Mouse (Mus musculus) MEL (cell line): ENCODE results near the gene Kcnb1. TPM values are rescaled to one million over a fixed set of nuclear protein-coding genes. Genes with fewer than 3 reads are reported as not detected.

ENCODE experiments used
- DNase-seq: peaks from one replicate; pipeline ENCODE4 v3.0.0; 2011; ENCODE audit warnings: low read depth, low spot score
- H3K27ac ChIP-seq: 2 replicates; pipeline ENCODE4 v1.5.1; 2012; ENCODE audit warnings: low read depth, mild to moderate bottlenecking, control low read depth, low read length, moderate library complexity; ENCODE audit not compliant: control insufficient read depth
- H3K27me3 ChIP-seq, 2 experiments: fragments of 150-350 bp in 1 of 2; sonication (generic) in 1 of 2; 2 replicates each; pipeline ENCODE4 v1.6.1; 2012; ENCODE audit warnings: low read length in 2 of 2, mild to moderate bottlenecking in 2 of 2, improper control_type of control experiment in 1 of 2, moderate library complexity in 1 of 2; ENCODE audit not compliant: insufficient read depth in 2 of 2, control insufficient read depth in 1 of 2
- H3K36me3 ChIP-seq, 2 experiments: 2 replicates each; pipeline ENCODE4 v1.6.1; 2012 to 2014; ENCODE audit warnings: low read length in 2 of 2, improper control_type of control experiment in 1 of 2, inconsistent platforms in 1 of 2, mild to moderate bottlenecking in 1 of 2; ENCODE audit not compliant: insufficient read depth in 2 of 2, control insufficient read depth in 1 of 2
- H3K4me1 ChIP-seq, 2 experiments: fragments of 150-350 bp in 1 of 2; sonication (generic) in 1 of 2; 2 replicates each; pipeline ENCODE4 v1.6.1; 2012; ENCODE audit warnings: low read length in 2 of 2, improper control_type of control experiment in 1 of 2, mild to moderate bottlenecking in 1 of 2; ENCODE audit not compliant: insufficient read depth in 2 of 2, control insufficient read depth in 1 of 2
- H3K4me3 ChIP-seq, 2 experiments: fragments of 150-350 bp in 1 of 2; sonication (generic) in 1 of 2; 2 replicates each; pipeline ENCODE4 v1.5.1; 2012; ENCODE audit warnings: low read depth in 2 of 2, low read length in 2 of 2, mild to moderate bottlenecking in 2 of 2, moderate library complexity in 2 of 2, control low read depth in 1 of 2, improper control_type of control experiment in 1 of 2; ENCODE audit not compliant: control insufficient read depth in 1 of 2, insufficient read depth in 1 of 2
- H3K79me2 ChIP-seq: 2 replicates; pipeline ENCODE4 v1.6.1; 2012; ENCODE audit warnings: mild to moderate bottlenecking, low read length, moderate library complexity; ENCODE audit not compliant: control insufficient read depth, poor library complexity, insufficient read depth
- H3K9ac ChIP-seq: 2 replicates; pipeline ENCODE4 v1.6.1; 2012; ENCODE audit warnings: low read depth, mild to moderate bottlenecking, control low read depth, low read length, moderate library complexity; ENCODE audit not compliant: control insufficient read depth, poor library complexity, severe bottlenecking
- H3K9me3 ChIP-seq: fragments of 150-350 bp; sonication (generic); replicated peaks from 2 replicates; pipeline ENCODE4 v1.6.1; 2012; ENCODE audit warnings: mild to moderate bottlenecking, low read length, improper control_type of control experiment, moderate library complexity; ENCODE audit not compliant: insufficient read depth
- CHD1 ChIP-seq: IDR thresholded peaks from 2 replicates; pipeline ENCODE4 v1.6.1; 2012; ENCODE audit warnings: low read depth, mild to moderate bottlenecking, inconsistent platforms, low read length, improper control_type of control experiment
- E2F4 ChIP-seq: IDR thresholded peaks from 2 replicates; pipeline ENCODE4 v1.6.1; 2011; ENCODE audit warnings: low read depth, low read length, improper control_type of control experiment, borderline replicate concordance
- ETS1 ChIP-seq: IDR thresholded peaks from 2 replicates; pipeline ENCODE4 v1.6.1; 2012; ENCODE audit warnings: low read depth, mild to moderate bottlenecking, inconsistent platforms, low read length, improper control_type of control experiment, moderate library complexity
- GATA1 ChIP-seq: IDR thresholded peaks from 2 replicates; pipeline ENCODE4 v1.6.1; 2011; ENCODE audit warnings: low read depth, low read length, improper control_type of control experiment
- JUND ChIP-seq: IDR thresholded peaks from 2 replicates; pipeline ENCODE4 v1.6.1; 2011; ENCODE audit warnings: low read depth, mild to moderate bottlenecking, improper control_type of control experiment, low read length
- KAT2A ChIP-seq: conservative IDR thresholded peaks from 2 replicates; pipeline ENCODE4 v1.6.1; 2012; ENCODE audit warnings: low read depth, low read length, improper control_type of control experiment, inconsistent platforms
- MYB ChIP-seq: IDR thresholded peaks from 2 replicates; pipeline ENCODE4 v1.6.1; 2011; ENCODE audit warnings: mild to moderate bottlenecking, low read depth, low read length, improper control_type of control experiment
- NELFE ChIP-seq: IDR thresholded peaks from 2 replicates; pipeline ENCODE4 v1.6.1; 2011; ENCODE audit warnings: low read depth, low read length, improper control_type of control experiment
- NRF1 ChIP-seq: IDR thresholded peaks from 2 replicates; pipeline ENCODE4 v1.6.1; 2014; ENCODE audit warnings: low read depth, mild to moderate bottlenecking, inconsistent platforms, low read length, improper control_type of control experiment, moderate library complexity; ENCODE audit not compliant: poor library complexity, insufficient read depth, severe bottlenecking
- POLR2A ChIP-seq, 2 experiments: IDR thresholded peaks; 2 replicates each; pipeline ENCODE4 v1.6.1; 2011 to 2012; ENCODE audit warnings: low read length in 2 of 2, mild to moderate bottlenecking in 2 of 2, control low read depth in 1 of 2, improper control_type of control experiment in 1 of 2, low read depth in 1 of 2, moderate library complexity in 1 of 2; ENCODE audit not compliant: control insufficient read depth in 1 of 2, insufficient read depth in 1 of 2, poor library complexity in 1 of 2
- RCOR1 ChIP-seq: IDR thresholded peaks from 2 replicates; pipeline ENCODE4 v1.6.1; 2012; ENCODE audit warnings: low read depth, mild to moderate bottlenecking, inconsistent platforms, low read length, improper control_type of control experiment
- SIN3A ChIP-seq: IDR thresholded peaks from 2 replicates; pipeline ENCODE4 v1.6.1; 2012; ENCODE audit warnings: low read length, improper control_type of control experiment, inconsistent platforms
- SMC3 ChIP-seq: IDR thresholded peaks from 2 replicates; pipeline ENCODE4 v1.6.1; 2011; ENCODE audit warnings: low read depth, low read length, improper control_type of control experiment
- TAL1 ChIP-seq: IDR thresholded peaks from 2 replicates; pipeline ENCODE4 v1.6.1; 2012; ENCODE audit warnings: mild to moderate bottlenecking, inconsistent platforms, low read length, moderate library complexity, mixed read lengths
- TBP ChIP-seq: IDR thresholded peaks from 2 replicates; pipeline ENCODE4 v1.8.0; 2011; ENCODE audit warnings: low read depth, low read length, improper control_type of control experiment
- USF2 ChIP-seq, 2 experiments: IDR thresholded peaks; 2 replicates each; pipeline ENCODE4 v1.6.1; 2011 to 2012; ENCODE audit warnings: improper control_type of control experiment in 2 of 2, low read length in 2 of 2, borderline replicate concordance in 1 of 2, inconsistent platforms in 1 of 2, low read depth in 1 of 2, mild to moderate bottlenecking in 1 of 2; ENCODE audit not compliant: insufficient read depth in 1 of 2
- ZNF384 ChIP-seq: IDR thresholded peaks from 2 replicates; pipeline ENCODE4 v1.6.1; 2012; ENCODE audit warnings: low read depth, mild to moderate bottlenecking, inconsistent platforms, low read length, improper control_type of control experiment
- polyA plus RNA-seq, 2 experiments: library from polyadenylated mRNA; stranded (reverse) in 1 of 2; unstranded in 1 of 2; fragments of >175 nt in 1 of 2; fragments of >200 nt in 1 of 2; gene quantifications; 2 replicates each; pipeline versions ENCODE4 v1.2.1 to v1.2.4; 2012; ENCODE audit warnings: low replicate concordance in 2 of 2, low read depth in 1 of 2; ENCODE audit not compliant: insufficient read length in 2 of 2, insufficient read depth in 1 of 2, missing spikeins in 1 of 2
- total RNA-seq: library from RNA; depleted of rRNA; stranded (reverse); fragments of 300-350 nt; gene quantifications from 2 replicates; pipeline ENCODE4 v1.2.3, GENCODE M21; 2012

The Kcnb1 gene
- total and polyA plus RNA-seq, 3 experiments: 0.39 to 3.6 TPM; not detected in 1

DNA sequence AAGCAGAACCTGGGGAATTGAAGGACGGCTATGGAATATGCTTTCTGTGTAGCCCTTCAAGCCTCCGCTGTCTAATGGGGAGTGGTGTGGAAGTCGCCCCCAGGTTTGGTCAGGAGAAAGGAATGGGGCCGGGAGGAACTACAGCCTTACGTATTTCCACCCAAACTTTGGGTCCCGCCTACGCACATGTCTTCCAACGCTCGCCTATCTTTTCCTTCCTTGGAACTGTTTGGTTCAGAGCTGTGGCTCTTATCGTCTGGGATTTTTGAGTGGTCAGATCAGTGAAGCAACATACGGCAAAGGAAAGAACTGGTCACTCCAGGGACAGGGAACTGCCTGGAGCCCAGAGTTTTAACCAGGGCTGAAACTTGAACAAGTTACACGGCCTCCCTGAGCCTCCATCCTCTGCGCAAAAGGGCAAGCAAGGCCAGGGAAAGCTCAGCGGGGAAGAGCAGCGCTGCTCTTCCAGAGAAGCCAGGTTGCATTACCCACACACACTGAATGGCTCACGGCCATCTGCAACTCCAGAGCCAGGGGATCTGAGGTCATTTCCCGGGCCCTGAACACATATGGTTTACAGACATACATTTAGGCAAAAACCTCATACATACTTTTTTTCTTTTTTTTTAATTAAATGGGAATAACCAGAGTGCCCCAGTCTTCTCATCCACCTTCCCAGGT lies 45.5 kb upstream of the Kcnb1 start:
- H3K36me3 ChIP-seq: no peaks in the 10 kb centered on the region
- DNase-seq: no peak
- H3K27ac ChIP-seq: no peak overlapping the region
- H3K4me1 ChIP-seq: no peaks in the 10 kb centered on the region; a peak in 2 of 4 replicates
- no peaks in the 10 kb centered on the region for H3K9me3 ChIP-seq
- H3K79me2 ChIP-seq: no peaks in the 10 kb centered on the region
- H3K27me3 ChIP-seq: peaks cover 0 to 4% of the 10 kb centered on the region in 2 experiments
- no peak for TF ChIP-seq NRF1
- TF ChIP-seq NELFE: no peak
- TF ChIP-seq POLR2A (IDR thresholded peaks at IDR 0.05; ENCODE audit: control insufficient read depth in 1 of 2, insufficient read depth in 1 of 2, low read depth in 1 of 2, low read length in 2 of 2, poor library complexity in 1 of 2): no peak
- TF ChIP-seq RCOR1: no peak
- TF ChIP-seq MYB: no peak
- TF ChIP-seq GATA1: no peak
- TF ChIP-seq TAL1: no peak
- no peak for TF ChIP-seq SMC3
- no peak for TF ChIP-seq CHD1
- TF ChIP-seq E2F4: no peak
- TF ChIP-seq ETS1: no peak
- TF ChIP-seq, all 39 proteins: peak for 0
- Histone ChIP-seq H3K9ac (no peak overlapping the region), H3K4me3 (no peak overlapping the region)

DNA sequence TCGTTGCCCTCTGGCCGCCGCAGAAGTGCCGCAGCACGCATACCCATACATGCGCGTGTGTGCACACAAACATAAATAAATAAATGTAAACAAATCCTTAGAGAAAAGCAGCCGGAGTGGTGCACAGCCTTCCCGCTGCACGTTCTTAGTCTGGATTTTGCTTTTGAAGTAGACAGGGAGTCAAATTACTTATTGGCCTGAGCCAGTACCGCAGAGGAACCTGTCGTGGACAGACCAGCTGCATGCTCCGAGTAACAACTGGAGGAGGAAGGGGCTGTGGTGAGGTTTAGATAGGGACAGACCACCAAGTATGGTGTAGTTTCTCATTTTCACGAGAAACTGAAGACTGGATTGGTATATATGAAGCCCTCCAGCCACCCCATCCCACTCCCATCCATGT lies 43.8 kb upstream of the Kcnb1 start:
- H3K27me3 ChIP-seq: peaks cover 0 to 2% of the 10 kb centered on the region in 2 experiments; a peak in 3 of 4 replicates
- no peak overlapping the region for H3K27ac ChIP-seq
- H3K36me3 ChIP-seq: peaks cover 0 to 2% of the 10 kb centered on the region in 2 experiments; a peak in 1 of 4 replicates
- H3K9me3 ChIP-seq: no peaks in the 10 kb centered on the region
- H3K4me1 ChIP-seq: no peaks in the 10 kb centered on the region; a peak in 2 of 4 replicates
- no peaks in the 10 kb centered on the region for H3K79me2 ChIP-seq
- no peak for DNase-seq
- no peak overlapping the region for H3K4me3 ChIP-seq
- H3K9ac ChIP-seq: no peak overlapping the region
- no peak for TF ChIP-seq ZNF384
- TF ChIP-seq SIN3A: no peak
- no peak for TF ChIP-seq NRF1
- no peak for TF ChIP-seq JUND
- TF ChIP-seq TBP: no peak
- no peak for TF ChIP-seq USF2 (IDR thresholded peaks at IDR 0.05; ENCODE audit: borderline replicate concordance in 1 of 2, insufficient read depth in 1 of 2, low read depth in 1 of 2, low read length in 2 of 2)
- no peak for TF ChIP-seq KAT2A
